9 mouse cellular contexts compared by ENCODE assay signal in genomic region chr1:91098887-91099286, GRCm38 (mm10). TPM values are rescaled to one million over a fixed set of nuclear protein-coding genes. Genes with fewer than 3 reads are reported as not detected.
A peak's percentile ranks its signal among the peaks of the same experiment; 100 is the strongest.
DNase-seq lines count a peak whose midpoint lies in the region; ATAC-seq and TF ChIP-seq lines count a peak whose summit lies in the region.
"Had no signal": no experiment of that assay in that cellular context is flagged by ENCODE, and none has a peak within 500 bp of the region (broad histone marks: within the 10 kb centered on the region; RNA-seq: fewer than 3 reads in every experiment).

No protein-coding gene starts in this region.

- peak; percentile 68 for DNase-seq in forebrain, embryonic 10.5 days (ENCODE audit: extremely low spot score, low spot score)
- DNase-seq in heart, adult 2 months: peak; percentile 73 to 83
- DNase-seq in kidney, adult 11 months: peak; percentile 59
- DNase-seq in limb, embryonic 10.5 days (ENCODE audit: low spot score): peak; percentile 79
- peak; percentile 72 to 89 for DNase-seq in spleen, postnatal 4 days (ENCODE audit: low spot score in 2 of 2)

- no peak overlapping the region for H3K4me2 ChIP-seq in forebrain, embryonic 15.5 days (replicated peaks)

- H3K27me3 ChIP-seq in forebrain, embryonic 10.5 days (ENCODE audit: poor library complexity, severe bottlenecking): no peaks in the 10 kb centered on the region
- no peaks in the 10 kb centered on the region for H3K27me3 ChIP-seq in forebrain, embryonic 15.5 days
- no peaks in the 10 kb centered on the region for H3K27me3 ChIP-seq in heart, adult 2 months (ENCODE audit: control insufficient read depth, insufficient read depth, low read length)
- H3K27me3 ChIP-seq in limb, embryonic 10.5 days (ENCODE audit: low read depth, poor library complexity, severe bottlenecking): no peaks in the 10 kb centered on the region

- H3K4me1 ChIP-seq in forebrain, embryonic 10.5 days: peaks cover 21% of the 10 kb centered on the region
- H3K4me1 ChIP-seq in forebrain, embryonic 15.5 days: no peaks in the 10 kb centered on the region
- H3K4me1 ChIP-seq in heart, adult 2 months (ENCODE audit: control insufficient read depth, insufficient read depth, low read length): peaks cover 14% of the 10 kb centered on the region
- H3K4me1 ChIP-seq in limb, embryonic 10.5 days: peaks cover 15% of the 10 kb centered on the region

- H3K36me3 ChIP-seq in forebrain, embryonic 10.5 days (replicated peaks): peaks cover 6% of the 10 kb centered on the region; the same call in 1 of the 2 replicates
- no peaks in the 10 kb centered on the region for H3K36me3 ChIP-seq in forebrain, embryonic 15.5 days
- H3K36me3 ChIP-seq in heart, adult 2 months (ENCODE audit: control insufficient read depth, insufficient read depth, low read length): 0 out of 2 replicates have a peak, but pooled peaks cover 6% of the 10 kb centered on the region
- 0 out of 2 replicates have a peak, but pooled peaks cover 3% of the 10 kb centered on the region for H3K36me3 ChIP-seq in limb, embryonic 10.5 days
- H3K36me3 ChIP-seq: G1E had no signal

- WGBS in forebrain, embryonic 10.5 days: 33% methylated on average over 6 of the region's 6 CpGs
- 14% methylated on average over 6 of the region's 6 CpGs for WGBS in forebrain, embryonic 15.5 days
- 5% methylated on average over 6 of the region's 6 CpGs for WGBS in heart, adult 2 months
- WGBS in limb, embryonic 10.5 days: 27% methylated on average over 6 of the region's 6 CpGs

- peak overlapping the region; percentile 78 for H3K27ac ChIP-seq in forebrain, embryonic 10.5 days
- no peak overlapping the region for H3K27ac ChIP-seq in forebrain, embryonic 15.5 days (replicated peaks)
- peak overlapping the region; percentile 15; the same call in 1 of the 2 replicates for H3K27ac ChIP-seq in heart, adult 2 months
- H3K27ac ChIP-seq in limb, embryonic 10.5 days: peak overlapping the region; percentile 82

- no peaks in the 10 kb centered on the region for H3K9me3 ChIP-seq in forebrain, embryonic 10.5 days
- H3K9me3 ChIP-seq in forebrain, embryonic 15.5 days: no peaks in the 10 kb centered on the region
- H3K9me3 ChIP-seq in limb, embryonic 10.5 days (replicated peaks): no peaks in the 10 kb centered on the region

- intact Hi-C loops in heart, adult 2 months (cut with DNase I): loop anchor here (1.0 to 5.0 kb wide), 3 partner anchors 37 to 126 kb away; no protein-coding TSS in a partner anchor

- no peak overlapping the region for H3K4me3 ChIP-seq in forebrain, embryonic 10.5 days
- H3K4me3 ChIP-seq in forebrain, embryonic 15.5 days: no peak overlapping the region
- no peak overlapping the region for H3K4me3 ChIP-seq in heart, adult 2 months
- no peak overlapping the region for H3K4me3 ChIP-seq in limb, embryonic 10.5 days

- peak; percentile 81 for TF ChIP-seq EP300 in heart, adult 2 months (IDR thresholded peaks at IDR 0.05; ENCODE audit: insufficient read depth, low read depth, low read length)

- no peak overlapping the region for H3K9ac ChIP-seq in forebrain, embryonic 15.5 days (replicated peaks)
- no peak overlapping the region for H3K9ac ChIP-seq in heart, adult 2 months (ENCODE audit: low read depth, low read length)

- H3K79me2 ChIP-seq in heart, adult 2 months (replicated peaks; ENCODE audit: control insufficient read depth, insufficient read depth, low read length): no peaks in the 10 kb centered on the region

- no peak for TF ChIP-seq POLR2A in heart, adult 2 months (IDR thresholded peaks at IDR 0.05; ENCODE audit: insufficient read depth, low read depth, low read length)

- peak; percentile 96 for TF ChIP-seq CTCF in heart, adult 2 months (IDR thresholded peaks at IDR 0.05)

- ATAC-seq in forebrain, embryonic 15.5 days (replicated peaks): no peak
- ATAC-seq in common myeloid progenitor, adult 5-6 weeks (replicated peaks; ENCODE audit: low read depth, poor library complexity, severe bottlenecking): peak; percentile 83
- peak; percentile 44 for ATAC-seq in monocyte, adult 5-6 weeks (replicated peaks; ENCODE audit: insufficient number of reproducible peaks, low FRiP score, low TSS enrichment, poor library complexity, severe bottlenecking)

RNA-seq across cellular contexts. Expression of gene Rbm44, which starts 46.0 kb away (rescaled TPM):
- polyA plus RNA-seq in forebrain, embryonic 10.5 days (2016; fragmentation: Nextera tagmentation; extraction: Ambion mirVana): 0.26 and 0.67 TPM in 2 replicates
- polyA plus RNA-seq in forebrain, embryonic 15.5 days (2015; fragmentation: Nextera tagmentation; extraction: Ambion mirVana): 0.14 and 0.17 TPM in 2 replicates
- total RNA-seq in common myeloid progenitor, adult 5-6 weeks (2017): 7.7 and 10.4 TPM in 2 replicates
- total RNA-seq in heart, adult 2 months (2021): not detected
- not detected in 2 replicates for polyA plus RNA-seq in heart, adult 2 months (2012; rRNA removed)
- 0.53 and 0.68 TPM in 2 replicates for polyA plus RNA-seq in limb, embryonic 10.5 days (2016; fragmentation: Nextera tagmentation; extraction: Ambion mirVana)
- 0.19 to 0.29 TPM (median 0.21 TPM) in 3 replicates for total RNA-seq in monocyte, adult 5-6 weeks (2017)
- polyA plus RNA-seq: G1E had no signal
